Mouse (Mus musculus): Measurements from ENCODE around the gene Abhd16a. TPM values are rescaled to one million over a fixed set of nuclear protein-coding genes. Genes with fewer than 3 reads are reported as not detected.

The Abhd16a gene
- total RNA-seq, 2 experiments from 2014 or later: 50.6 to 53.5 TPM

DNA sequence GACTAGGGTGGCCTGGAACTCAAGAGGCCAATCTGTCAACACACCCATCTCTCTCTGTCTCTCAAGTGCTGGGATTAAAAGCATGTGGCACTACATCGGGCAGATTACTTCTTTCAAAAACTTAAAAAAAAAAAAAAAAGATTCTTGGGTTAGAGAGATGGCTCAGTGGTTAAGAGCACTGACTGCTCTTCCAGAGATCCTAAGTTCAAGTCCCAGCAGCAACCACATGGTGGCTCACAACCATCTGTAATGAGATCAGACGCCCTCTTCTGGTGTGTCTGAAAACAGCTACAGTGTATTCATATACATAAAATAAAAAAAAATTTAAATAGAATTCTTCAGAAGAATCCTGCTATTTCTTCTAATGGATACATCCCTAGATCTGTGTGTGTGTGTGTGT, 912 bp upstream of the Abhd16a start:
- no peak for DNase-seq

- no peak for DNase-seq
Observed at GRCm38 (mm10) chr17:35090166-35090932, 1.3 kb downstream of the Abhd16a start.

- DNase-seq: no peak
Observed at GRCm38 (mm10) chr17:35092403-35093198, 3.5 kb downstream of the Abhd16a start.

DNA sequence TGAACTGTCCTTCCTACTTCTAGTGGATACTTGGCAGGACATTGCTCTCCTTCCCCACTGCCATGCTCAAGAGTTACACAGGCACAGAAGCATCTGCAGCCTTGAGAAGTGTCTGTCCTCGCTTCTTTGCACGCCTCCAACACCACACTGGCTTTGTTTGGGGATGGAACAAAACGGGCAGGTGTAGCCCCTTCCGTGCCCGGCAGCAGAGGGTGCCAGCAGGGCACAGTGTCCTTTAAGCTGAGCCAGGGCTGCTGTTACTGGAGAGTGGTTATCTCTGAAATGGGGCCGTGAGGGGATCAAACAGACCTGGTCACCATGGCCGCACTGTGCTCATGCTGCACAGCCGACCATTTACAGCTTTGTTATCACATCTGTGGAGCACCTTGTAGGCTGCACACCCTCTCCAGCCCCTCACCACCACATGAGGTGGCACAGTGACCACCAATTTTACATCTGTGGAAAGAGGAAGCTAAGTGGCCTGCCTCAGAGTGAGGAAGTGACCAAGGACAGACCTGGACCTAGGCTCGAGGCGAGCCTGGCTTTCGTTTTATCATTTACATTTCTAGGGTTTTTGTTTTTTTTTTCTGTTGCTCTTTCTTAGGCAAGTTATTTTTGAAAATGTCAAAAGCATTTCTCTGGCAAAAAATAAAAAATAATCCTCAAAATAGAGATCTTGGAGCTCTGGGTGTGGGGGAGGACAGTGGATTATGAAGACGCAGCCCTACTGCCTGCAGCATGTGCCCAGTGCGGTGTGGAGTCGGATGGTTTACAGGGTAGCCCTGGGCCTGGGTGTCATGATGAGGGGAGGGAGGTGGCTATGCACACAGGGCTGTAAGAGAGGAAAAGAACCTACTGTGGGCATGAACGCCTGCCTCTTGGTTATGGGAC, 5.7 kb downstream of the Abhd16a start:
- no peak for DNase-seq

- no peak for DNase-seq
Observed at GRCm38 (mm10) chr17:35096597-35096996, 7.5 kb downstream of the Abhd16a start.

- DNase-seq: peak; percentile 58
Observed at GRCm38 (mm10) chr17:35097164-35097655, 8.1 kb downstream of the Abhd16a start.

- DNase-seq: no peak
Observed at GRCm38 (mm10) chr17:35100196-35100765, 11.2 kb downstream of the Abhd16a start.

DNA sequence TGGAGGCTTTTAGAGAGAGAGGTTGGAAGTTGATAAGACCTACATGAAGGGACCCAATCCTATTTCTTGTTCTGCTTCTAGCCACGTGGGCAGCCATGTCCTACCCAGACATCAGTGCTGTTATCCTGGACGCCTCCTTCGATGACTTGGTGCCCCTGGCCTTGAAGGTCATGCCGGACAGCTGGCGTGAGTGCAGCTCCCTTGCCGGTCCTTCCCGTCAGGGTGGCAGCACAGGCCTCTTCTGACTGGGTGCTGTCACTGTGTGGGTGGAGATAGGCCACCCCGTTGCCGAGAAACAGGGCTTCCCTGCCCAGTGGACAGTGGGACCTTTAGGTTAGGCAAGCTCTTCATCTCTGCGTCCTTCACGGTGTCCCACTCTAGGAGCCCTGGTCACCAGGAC, 12.1 kb downstream of the Abhd16a start:
- DNase-seq: no peak

- no peak for DNase-seq
Observed at GRCm38 (mm10) chr17:35102299-35102698, 13.2 kb downstream of the Abhd16a start.

DNA sequence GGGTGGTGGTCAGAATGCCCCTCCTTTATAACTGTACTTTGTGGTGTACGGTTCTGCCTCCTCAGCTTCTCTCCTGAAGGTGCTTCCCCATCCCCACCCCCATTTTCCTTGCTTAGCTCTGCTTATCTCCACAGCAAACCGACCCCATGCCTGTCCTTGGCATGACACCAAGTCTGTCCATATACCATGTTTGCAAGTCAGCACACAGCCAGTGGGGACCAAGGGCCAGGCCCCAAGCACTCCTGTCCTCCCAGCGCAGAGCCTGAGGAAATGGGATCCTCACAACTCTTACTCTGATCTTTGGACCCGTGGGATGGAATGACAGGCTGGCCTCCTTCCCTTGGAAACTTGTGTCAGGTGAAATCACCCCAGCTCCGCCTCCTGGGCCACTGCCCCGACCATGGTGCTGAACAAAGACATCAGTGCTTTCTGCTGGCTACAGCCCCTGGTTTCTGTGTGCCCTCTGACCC, 14.2 kb downstream of the Abhd16a start:
- DNase-seq: no peak

DNA sequence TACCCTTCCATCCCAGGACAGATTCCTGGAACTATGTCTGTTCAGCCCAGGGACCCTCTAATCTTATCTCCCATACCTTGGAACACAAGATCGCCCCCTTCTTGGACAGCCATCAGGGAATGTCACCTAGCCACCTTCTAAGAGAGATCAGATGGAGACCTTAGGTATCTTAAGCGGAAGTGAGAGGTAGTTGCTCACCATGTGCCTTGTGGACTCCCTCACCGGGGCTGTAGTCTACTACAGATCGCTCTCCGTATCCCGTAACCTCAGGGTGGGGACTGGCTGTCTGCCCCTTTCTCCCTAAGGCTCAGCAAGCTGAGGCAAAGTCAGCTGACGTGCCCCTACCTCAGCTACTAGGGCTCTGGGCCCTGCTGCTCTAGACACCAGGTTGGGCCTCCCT, 15.0 kb downstream of the Abhd16a start:
- DNase-seq: no peak

- no peak for DNase-seq
Observed at GRCm38 (mm10) chr17:35104754-35105153, 15.7 kb downstream of the Abhd16a start.

DNA sequence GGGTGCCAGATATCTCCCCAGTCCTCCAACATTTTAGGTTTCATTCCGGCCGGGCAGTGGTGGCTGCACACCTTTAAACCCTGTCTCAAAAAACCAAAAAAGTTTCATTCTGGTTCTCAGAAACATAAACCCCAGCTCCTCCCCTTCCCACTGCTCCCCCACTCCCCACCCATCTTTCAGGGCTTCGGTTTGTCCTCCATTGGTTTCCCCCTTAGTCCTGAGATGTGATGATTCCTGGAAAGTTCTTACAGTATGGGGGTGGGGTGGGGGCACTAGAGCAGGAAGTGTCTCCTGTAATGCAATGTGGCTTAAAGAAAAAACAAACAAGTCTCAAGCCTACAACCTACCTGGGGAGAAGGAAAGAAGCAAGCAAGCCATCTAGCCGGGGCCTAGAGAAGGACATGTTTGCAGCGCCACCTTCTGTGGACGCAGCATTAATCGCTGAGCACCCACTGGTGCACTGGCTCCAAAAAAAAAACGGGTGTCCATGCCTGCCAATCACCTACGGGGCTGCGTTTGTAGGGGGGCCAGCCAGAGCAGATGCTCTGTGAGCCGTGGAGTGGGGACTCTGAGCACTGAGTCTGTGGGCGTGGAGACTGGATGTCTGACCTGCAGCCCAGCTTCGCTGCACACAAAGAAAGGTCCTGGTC, 16.8 kb downstream of the Abhd16a start:
- DNase-seq: peak; percentile 49

DNA sequence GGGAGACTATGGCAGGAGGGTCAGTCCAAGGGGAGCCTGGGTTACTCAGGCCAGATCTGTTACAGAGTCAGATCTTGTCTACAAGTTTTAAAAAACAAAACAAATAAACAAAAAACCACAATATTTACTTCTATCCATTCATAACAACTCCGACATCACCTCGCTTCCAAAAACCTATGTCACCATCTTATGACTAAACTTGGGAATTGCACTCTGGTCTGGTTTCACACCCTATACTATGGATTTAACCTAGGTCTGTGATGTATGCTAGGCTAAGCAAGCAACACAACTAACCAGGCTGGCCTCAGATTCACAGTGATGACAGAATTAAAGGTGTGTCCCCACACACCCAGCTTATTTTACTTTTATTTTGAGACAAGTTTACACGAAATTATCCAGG, 17.5 kb downstream of the Abhd16a start:
- no peak for DNase-seq

DNA sequence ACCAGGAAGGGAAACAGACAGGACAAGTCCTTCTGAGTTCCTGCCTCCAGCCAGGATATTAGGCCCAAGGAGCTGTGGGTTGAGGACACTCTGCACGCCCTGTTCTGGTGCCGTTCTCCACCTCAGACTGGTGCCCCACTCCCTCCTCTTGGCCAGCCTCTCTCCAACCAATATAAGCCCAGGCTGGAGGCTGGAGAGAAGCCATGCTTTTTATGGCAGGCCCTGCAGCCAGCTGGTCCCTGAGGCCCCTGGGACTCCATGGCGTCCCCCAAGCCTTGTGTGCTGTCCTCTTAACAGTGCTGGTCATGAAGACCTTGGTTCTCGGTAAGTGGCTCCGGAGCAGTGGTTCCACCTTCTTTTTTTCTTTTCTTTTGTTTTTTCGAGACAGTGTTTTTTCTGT, 19.0 kb downstream of the Abhd16a start, which contains the start of gene Ly6g5c:
Gene Ly6g5c (plus strand): TSS at position 183 of the 400 bp plus-strand sequence.
- no peak for DNase-seq

DNA sequence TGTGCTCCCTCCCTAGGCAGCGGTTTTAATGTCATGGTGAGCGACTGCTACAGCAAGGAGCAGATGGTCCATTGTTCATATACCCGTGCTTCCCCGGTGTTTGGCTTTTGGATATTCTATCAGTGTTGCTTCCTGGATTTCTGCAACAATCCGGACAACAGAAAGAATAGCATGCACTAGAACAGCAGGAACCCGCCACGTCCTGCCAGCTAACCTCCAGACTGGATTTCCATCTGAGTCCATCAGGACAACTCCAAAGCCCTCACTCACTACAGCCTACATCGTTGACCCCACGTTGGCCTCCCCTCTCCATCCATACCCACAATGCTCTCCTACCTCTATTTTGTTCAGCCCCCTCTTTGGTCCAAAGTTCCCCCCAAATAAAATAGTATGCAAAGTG, 22.7 kb downstream of the Abhd16a start:
- DNase-seq: no peak

GRCm38 (mm10) chr17:35115046-35116019, 26.3 kb downstream of the Abhd16a start, which contains the start of gene Ly6g5b:
Ly6g5b (minus strand) TSS chr17:35115428.
- peak; percentile 43 for DNase-seq

- DNase-seq: no peak
Observed at GRCm38 (mm10) chr17:35120745-35121142, 31.7 kb downstream of the Abhd16a start.

DNA sequence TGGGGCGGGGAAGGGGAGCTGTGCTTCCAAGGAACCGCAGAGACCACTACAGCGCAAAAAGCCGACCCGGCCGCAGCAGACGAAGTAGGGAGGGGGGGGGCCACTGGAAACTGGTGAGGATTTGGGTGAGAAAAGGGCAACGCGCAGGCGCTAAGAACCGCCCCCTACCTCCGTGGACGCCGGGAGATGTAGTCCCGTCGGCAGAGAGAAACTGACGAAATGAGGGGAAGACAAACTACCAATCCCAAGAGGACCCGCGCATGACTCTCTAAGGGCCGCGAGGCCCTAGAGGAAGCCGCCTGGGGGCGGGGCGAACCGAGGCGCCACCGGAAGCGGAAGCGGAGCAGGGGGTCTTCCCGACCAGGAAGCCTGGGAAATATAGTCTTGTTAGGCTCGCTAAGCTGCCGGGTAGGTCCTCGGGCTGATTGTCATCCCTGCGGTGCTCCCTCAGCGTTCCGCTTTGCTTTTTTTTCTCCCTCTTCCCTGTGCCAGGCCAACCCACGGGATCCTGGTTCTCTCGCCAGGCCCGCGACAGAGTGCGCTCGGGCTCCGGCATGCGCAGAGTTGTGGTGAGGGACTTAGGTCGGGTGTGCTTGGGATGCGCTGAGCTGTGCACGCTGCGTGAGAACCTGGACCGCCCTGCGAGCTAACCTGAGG, 32.2 kb downstream of the Abhd16a start, which contains the start of gene Gpank1:
Gene Gpank1 (plus strand): TSS at position 313 of the 657 bp plus-strand sequence.
- DNase-seq: peak; percentile 99

Data from heart, postnatal 4 days (tissue).